Mouse (Mus musculus): Measurements from ENCODE around the gene Rtbdn. TPM values are rescaled to one million over a fixed set of nuclear protein-coding genes. Genes with fewer than 3 reads are reported as not detected.

Rtbdn gene
- polyA plus RNA-seq, 1 experiment from 2014 or later: not detected

DNA sequence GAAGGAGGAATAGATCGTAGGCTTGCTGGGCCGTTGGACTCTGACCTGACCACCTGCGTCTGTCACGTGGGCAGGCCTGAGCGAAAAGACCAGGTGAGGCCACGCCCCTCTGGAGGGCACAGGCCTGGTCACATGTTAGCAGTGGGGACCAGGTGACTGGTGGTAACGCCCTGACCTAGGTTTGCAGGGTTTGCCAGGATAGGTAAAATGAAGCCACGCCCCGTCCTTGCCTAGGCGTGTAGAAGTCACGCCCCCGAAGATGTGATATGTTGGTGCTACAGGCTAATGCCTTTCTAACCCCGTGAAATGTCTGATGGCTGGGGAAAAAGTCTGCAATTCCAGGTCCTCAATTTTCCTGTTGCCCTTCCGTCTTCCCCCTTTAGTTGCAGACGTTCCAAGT, 44.0 kb downstream of the Rtbdn start:
- H3K9ac ChIP-seq: peak overlapping the region; percentile 67

GRCm38 (mm10) chr8:84994375-84994774, 47.6 kb downstream of the Rtbdn start:
- DNase-seq: no peak
- ATAC-seq (ENCODE audit: insufficient read depth): no peak
- TF ChIP-seq CTCF (IDR thresholded peaks at IDR 0.05; ENCODE audit: low read depth): no peak
- no peak overlapping the region for H3K9ac ChIP-seq
- no peaks in the 10 kb centered on the region for H3K36me3 ChIP-seq (ENCODE audit: insufficient read depth)
- H3K4me2 ChIP-seq: no peak overlapping the region
- H3K9me3 ChIP-seq (ENCODE audit: low read depth, low read length): no peaks in the 10 kb centered on the region
- H3K4me1 ChIP-seq (ENCODE audit: insufficient read depth): peaks cover 5% of the 10 kb centered on the region; the same call in 1 of the 2 replicates
- H3K27ac ChIP-seq (ENCODE audit: low read depth): no peak overlapping the region
- no peak overlapping the region for H3K4me3 ChIP-seq (ENCODE audit: low read depth, low read length)
- WGBS: 93% methylated on average over 9 of the region's 9 CpGs
- H3K27me3 ChIP-seq (ENCODE audit: insufficient read depth, low read length): no peaks in the 10 kb centered on the region; the same call in 1 of the 2 replicates

More for the DNA sequence above, 44.0 kb downstream of the Rtbdn start:
- peak overlapping the region; percentile 98 for H3K4me2 ChIP-seq
- TF ChIP-seq CTCF (IDR thresholded peaks at IDR 0.05; ENCODE audit: low read depth): no peak
- peak overlapping the region; percentile 54 for H3K4me3 ChIP-seq (ENCODE audit: low read depth, low read length)
- DNase-seq: peak; percentile 82
- H3K36me3 ChIP-seq (ENCODE audit: insufficient read depth): no peaks in the 10 kb centered on the region
- H3K27me3 ChIP-seq (ENCODE audit: insufficient read depth, low read length): no peaks in the 10 kb centered on the region; the same call in 1 of the 2 replicates
- WGBS: under 1% methylated on average over 15 of the region's 15 CpGs
- ATAC-seq (ENCODE audit: insufficient read depth): peak; percentile 60
- peaks cover 12% of the 10 kb centered on the region; the same call in 1 of the 2 replicates for H3K4me1 ChIP-seq (ENCODE audit: insufficient read depth)
- H3K27ac ChIP-seq (ENCODE audit: low read depth): peak overlapping the region; percentile 82
- H3K9me3 ChIP-seq (ENCODE audit: low read depth, low read length): no peaks in the 10 kb centered on the region

GRCm38 (mm10) chr8:84995680-84996079, 48.9 kb downstream of the Rtbdn start:
- no peaks in the 10 kb centered on the region for H3K36me3 ChIP-seq (ENCODE audit: insufficient read depth)
- no peak for ATAC-seq (ENCODE audit: insufficient read depth)
- no peak overlapping the region for H3K4me3 ChIP-seq (ENCODE audit: low read depth, low read length)
- no peak overlapping the region for H3K27ac ChIP-seq (ENCODE audit: low read depth)
- no peak for TF ChIP-seq CTCF (IDR thresholded peaks at IDR 0.05; ENCODE audit: low read depth)
- no peak overlapping the region for H3K9ac ChIP-seq
- peak; percentile 21 for DNase-seq
- H3K27me3 ChIP-seq (ENCODE audit: insufficient read depth, low read length): no peaks in the 10 kb centered on the region; the same call in 1 of the 2 replicates
- 0 out of 2 replicates have a peak, but pooled peaks cover 2% of the 10 kb centered on the region for H3K4me1 ChIP-seq (ENCODE audit: insufficient read depth)
- H3K9me3 ChIP-seq (ENCODE audit: low read depth, low read length): no peaks in the 10 kb centered on the region
- peak overlapping the region; percentile 7; the same call in 1 of the 2 replicates for H3K4me2 ChIP-seq
- 28% methylated on average over 25 of the region's 25 CpGs for WGBS

DNA sequence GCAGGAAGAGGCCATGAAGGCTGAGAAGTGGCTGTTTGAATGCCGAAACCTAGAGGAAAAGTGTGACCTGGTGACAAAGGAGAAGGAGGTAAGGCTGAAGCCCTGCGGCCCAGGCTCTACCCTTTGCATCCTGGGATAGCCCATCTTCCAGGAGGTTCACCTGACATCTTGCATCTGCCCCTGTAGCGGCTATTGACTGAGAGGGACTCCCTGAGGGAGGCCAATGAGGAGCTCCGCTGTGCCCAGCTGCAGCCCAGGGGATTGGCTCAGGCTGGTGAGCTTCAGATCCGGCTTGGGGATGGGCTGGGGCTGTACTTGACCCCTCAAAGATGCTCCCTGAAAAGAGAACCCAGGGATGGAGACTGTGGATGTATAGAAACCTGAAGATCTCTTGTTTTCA, 50.2 kb downstream of the Rtbdn start:
- H3K27ac ChIP-seq (ENCODE audit: low read depth): no peak overlapping the region
- H3K4me3 ChIP-seq (ENCODE audit: low read depth, low read length): no peak overlapping the region
- no peaks in the 10 kb centered on the region; the same call in 1 of the 2 replicates for H3K27me3 ChIP-seq (ENCODE audit: insufficient read depth, low read length)
- no peak overlapping the region for H3K9ac ChIP-seq
- no peak overlapping the region for H3K4me2 ChIP-seq
- H3K9me3 ChIP-seq (ENCODE audit: low read depth, low read length): no peaks in the 10 kb centered on the region
- DNase-seq (no peak), ATAC-seq (ENCODE audit: insufficient read depth) (no peak)
- no peaks in the 10 kb centered on the region for H3K4me1 ChIP-seq (ENCODE audit: insufficient read depth)
- 84% methylated on average over 5 of the region's 5 CpGs for WGBS
- no peak for TF ChIP-seq CTCF (IDR thresholded peaks at IDR 0.05; ENCODE audit: low read depth)
- no peaks in the 10 kb centered on the region for H3K36me3 ChIP-seq (ENCODE audit: insufficient read depth)

GRCm38 (mm10) chr8:84997649-84998295, 51.0 kb downstream of the Rtbdn start:
- Histone ChIP-seq H3K36me3 (ENCODE audit: insufficient read depth) (no peaks in the 10 kb centered on the region), H3K9ac (no peak overlapping the region), H3K4me1 (ENCODE audit: insufficient read depth) (no peaks in the 10 kb centered on the region), H3K27me3 (ENCODE audit: insufficient read depth, low read length) (no peaks in the 10 kb centered on the region; the same call in 1 of the 2 replicates), H3K27ac (ENCODE audit: low read depth) (no peak overlapping the region), H3K9me3 (ENCODE audit: low read depth, low read length) (no peaks in the 10 kb centered on the region), H3K4me2 (no peak overlapping the region), H3K4me3 (ENCODE audit: low read depth, low read length) (no peak overlapping the region)
- peak; percentile 93 for DNase-seq
- WGBS: 7% methylated on average over 19 of the region's 19 CpGs
- peak; percentile 94 for TF ChIP-seq CTCF (IDR thresholded peaks at IDR 0.05; ENCODE audit: low read depth)
- ATAC-seq (ENCODE audit: insufficient read depth): peak; percentile 66

Small RNA genes within 50 kb of the gene (microRNA-seq; reads per million reads assigned to microRNA genes)
- not detected for gene Gm24197 (ENCODE audit: borderline number of aligned reads)

Other genes starting within 250 kb of the Rtbdn start
- gene Lyl1, start 245.5 kb upstream of the Rtbdn start, polyA plus RNA-seq (2014; fragmentation: Nextera tagmentation; extraction: Ambion mirVana): 12.0 and 12.5 TPM in 2 replicates
- gene G430095P16Rik, start 224.0 kb upstream of the Rtbdn start, polyA plus RNA-seq (2014; fragmentation: Nextera tagmentation; extraction: Ambion mirVana): 2.7 and 2.8 TPM in 2 replicates
- gene Nfix, start 146.6 kb upstream of the Rtbdn start, polyA plus RNA-seq (2014; fragmentation: Nextera tagmentation; extraction: Ambion mirVana): 42.3 and 44.1 TPM in 2 replicates
- gene Dand5, start 124.2 kb upstream of the Rtbdn start, polyA plus RNA-seq (2014; fragmentation: Nextera tagmentation; extraction: Ambion mirVana): 4.5 and 4.6 TPM in 2 replicates
- 44.2 and 45.0 TPM in 2 replicates for gene Gadd45gip1, start 115.5 kb upstream of the Rtbdn start, polyA plus RNA-seq (2014; fragmentation: Nextera tagmentation; extraction: Ambion mirVana)
- 118 and 123 TPM in 2 replicates for gene Rad23a, start 106.3 kb upstream of the Rtbdn start, polyA plus RNA-seq (2014; fragmentation: Nextera tagmentation; extraction: Ambion mirVana)
- 886 and 920 TPM in 2 replicates for gene Calr, start 100.1 kb upstream of the Rtbdn start, polyA plus RNA-seq (2014; fragmentation: Nextera tagmentation; extraction: Ambion mirVana)
- 92.9 and 103 TPM in 2 replicates for gene Farsa, start 90.0 kb upstream of the Rtbdn start, polyA plus RNA-seq (2014; fragmentation: Nextera tagmentation; extraction: Ambion mirVana)
- 79.9 and 94.8 TPM in 2 replicates for gene Syce2, start 74.9 kb upstream of the Rtbdn start, polyA plus RNA-seq (2014; fragmentation: Nextera tagmentation; extraction: Ambion mirVana)
- 28.1 and 30.4 TPM in 2 replicates for gene Gcdh, start 53.1 kb upstream of the Rtbdn start, polyA plus RNA-seq (2014; fragmentation: Nextera tagmentation; extraction: Ambion mirVana)
- gene Klf1, start 45.1 kb upstream of the Rtbdn start, polyA plus RNA-seq (2014; fragmentation: Nextera tagmentation; extraction: Ambion mirVana): 1.8 and 1.9 TPM in 2 replicates
- gene Dnase2a, start 38.4 kb upstream of the Rtbdn start, polyA plus RNA-seq (2014; fragmentation: Nextera tagmentation; extraction: Ambion mirVana): 12.0 and 15.3 TPM in 2 replicates
- 0.30 and 0.39 TPM in 2 replicates for gene Mast1, start 9.6 kb upstream of the Rtbdn start, polyA plus RNA-seq (2014; fragmentation: Nextera tagmentation; extraction: Ambion mirVana)
- not detected in 2 replicates for gene Gm49661, start 22.4 kb downstream of the Rtbdn start, polyA plus RNA-seq (2014; fragmentation: Nextera tagmentation; extraction: Ambion mirVana)
- gene Prdx2, start 22.6 kb downstream of the Rtbdn start, polyA plus RNA-seq (2014; fragmentation: Nextera tagmentation; extraction: Ambion mirVana): 819 and 843 TPM in 2 replicates
- gene Rnaseh2a, start 22.8 kb downstream of the Rtbdn start, polyA plus RNA-seq (2014; fragmentation: Nextera tagmentation; extraction: Ambion mirVana): 117 and 121 TPM in 2 replicates
- 12.8 and 15.4 TPM in 2 replicates for gene Junb, start 31.7 kb downstream of the Rtbdn start, polyA plus RNA-seq (2014; fragmentation: Nextera tagmentation; extraction: Ambion mirVana)
- 15.2 and 18.0 TPM in 2 replicates for gene Hook2, start 43.6 kb downstream of the Rtbdn start, polyA plus RNA-seq (2014; fragmentation: Nextera tagmentation; extraction: Ambion mirVana)
- gene Best2, start 67.5 kb downstream of the Rtbdn start, polyA plus RNA-seq (2014; fragmentation: Nextera tagmentation; extraction: Ambion mirVana): not detected in 2 replicates
- gene Asna1, start 78.3 kb downstream of the Rtbdn start, polyA plus RNA-seq (2014; fragmentation: Nextera tagmentation; extraction: Ambion mirVana): 97.2 and 98.0 TPM in 2 replicates
- gene Trir, start 79.8 kb downstream of the Rtbdn start, polyA plus RNA-seq (2014; fragmentation: Nextera tagmentation; extraction: Ambion mirVana): 153 and 156 TPM in 2 replicates
- 17.9 and 20.2 TPM in 2 replicates for gene Tnpo2, start 89.9 kb downstream of the Rtbdn start, polyA plus RNA-seq (2014; fragmentation: Nextera tagmentation; extraction: Ambion mirVana)
- 23.1 and 23.7 TPM in 2 replicates for gene Fbxw9, start 113.1 kb downstream of the Rtbdn start, polyA plus RNA-seq (2014; fragmentation: Nextera tagmentation; extraction: Ambion mirVana)
- 0.72 TPM in 1 of 2 replicates, not detected in the other for gene Gm5741, start 121.0 kb downstream of the Rtbdn start, polyA plus RNA-seq (2014; fragmentation: Nextera tagmentation; extraction: Ambion mirVana)
- gene Dhps, start 124.8 kb downstream of the Rtbdn start, polyA plus RNA-seq (2014; fragmentation: Nextera tagmentation; extraction: Ambion mirVana): 60.3 and 61.5 TPM in 2 replicates
- gene Wdr83os, start 133.7 kb downstream of the Rtbdn start, polyA plus RNA-seq (2014; fragmentation: Nextera tagmentation; extraction: Ambion mirVana): 155 and 158 TPM in 2 replicates
- 42.9 and 45.3 TPM in 2 replicates for gene Wdr83, start 134.3 kb downstream of the Rtbdn start, polyA plus RNA-seq (2014; fragmentation: Nextera tagmentation; extraction: Ambion mirVana)
- 32.7 and 33.9 TPM in 2 replicates for gene Man2b1, start 136.3 kb downstream of the Rtbdn start, polyA plus RNA-seq (2014; fragmentation: Nextera tagmentation; extraction: Ambion mirVana)
- gene Zfp791, start 176.1 kb downstream of the Rtbdn start, polyA plus RNA-seq (2014; fragmentation: Nextera tagmentation; extraction: Ambion mirVana): 1.7 and 2.3 TPM in 2 replicates
- not detected in 2 replicates for gene Cks1brt, start 204.9 kb downstream of the Rtbdn start, polyA plus RNA-seq (2014; fragmentation: Nextera tagmentation; extraction: Ambion mirVana)

Measured in lung, embryonic 14.5 days (tissue).